Mouse (Mus musculus): ENCODE data around the gene Thumpd2. TPM values are rescaled to one million over a fixed set of nuclear protein-coding genes. Genes with fewer than 3 reads are reported as not detected.

Gene Thumpd2
- 1 to 10 TPM; 4.0 to 4.5 TPM for total RNA-seq (2023)

GRCm38 (mm10) chr17:81064979-81065311 lies at the start of gene Thumpd2:
Gene Thumpd2, minus strand, starts transcription at chr17:81065082.

Other genes starting within 250 kb of the Thumpd2 start
- gene Tmem178, start 120.5 kb downstream of the Thumpd2 start, total RNA-seq (2023) = under 1 TPM in 1 of 2 experiments, not detected in 1; 0.46 TPM